Mouse (Mus musculus) heart, postnatal 0 days (tissue): ENCODE measurements around the gene Try4. TPM values are rescaled to one million over a fixed set of nuclear protein-coding genes. Genes with fewer than 3 reads are reported as not detected.
"Not testable (repeated sequence)": the region's sequence is repeated elsewhere in the genome, so short reads cannot be mapped to it uniquely, and the experiment has no call there.

Experiments
- ATAC-seq: fragments of 200-750 bp; cut with Nextera tagmentation; 2 replicates; pipeline ENCODE4 v1.8.0; 2017; ENCODE audit warnings: low read depth, moderate number of reproducible peaks, moderate library complexity; ENCODE audit not compliant: insufficient read depth
- DNase-seq: peaks from one replicate; pipeline ENCODE4 v3.0.0-alpha.2; 2016; ENCODE audit warnings: low spot score
- H3K27ac ChIP-seq: fragments of 300-500 bp; sonication (generic); 2 replicates; pipeline ENCODE4 v1.5.1; 2014; ENCODE audit warnings: low read depth, mild to moderate bottlenecking
- H3K27me3 ChIP-seq: fragments of 300-500 bp; sonication (generic); 2 replicates; pipeline ENCODE4 v1.6.1; 2014; ENCODE audit warnings: low read length, mixed read lengths; ENCODE audit not compliant: control insufficient read depth, insufficient read depth
- H3K36me3 ChIP-seq: fragments of 300-500 bp; sonication (generic); replicated peaks from 2 replicates; pipeline ENCODE4 v1.6.1; 2014; ENCODE audit warnings: low read length, mixed read lengths; ENCODE audit not compliant: control insufficient read depth, insufficient read depth
- H3K4me1 ChIP-seq: fragments of 300-500 bp; sonication (generic); 2 replicates; pipeline ENCODE4 v1.6.1; 2014; ENCODE audit warnings: antibody characterized with exemption; ENCODE audit not compliant: control insufficient read depth, insufficient read depth
- H3K4me2 ChIP-seq: fragments of 300-500 bp; sonication (generic); 2 replicates; pipeline ENCODE4 v1.6.1; 2014; ENCODE audit warnings: low read depth, mild to moderate bottlenecking, low read length, moderate library complexity
- H3K4me3 ChIP-seq: fragments of 300-500 bp; sonication (generic); 2 replicates; pipeline ENCODE4 v1.5.1; 2014; ENCODE audit warnings: low read depth, low read length
- H3K9ac ChIP-seq: fragments of 300-500 bp; sonication (generic); replicated peaks from 2 replicates; pipeline ENCODE4 v1.6.1; 2014; ENCODE audit warnings: low read depth, low read length, mixed read lengths
- H3K9me3 ChIP-seq: fragments of 300-500 bp; sonication (generic); replicated peaks from 2 replicates; pipeline ENCODE4 v1.6.1; 2016; ENCODE audit warnings: low read length; ENCODE audit not compliant: control insufficient read depth
- CTCF ChIP-seq: IDR thresholded peaks from 2 replicates; pipeline ENCODE4 v1.5.1; 2016; ENCODE audit warnings: antibody characterized with exemption, control low read depth, low read depth
- EP300 ChIP-seq: IDR thresholded peaks from 2 replicates; pipeline ENCODE4 v1.6.1; 2016; ENCODE audit warnings: antibody characterized with exemption, low read depth
- WGBS: fragments of 180-500 bp; shearing (Covaris S2); extraction: QIAGEN DNeasy Blood & Tissue Kit; methylation state at CpG from one replicate; pipeline ENCODE4 v1.1.7; 2014; 5-methylcytosine and 5-hydroxymethylcytosine counted together
- polyA plus RNA-seq: library from polyadenylated mRNA; unstranded; fragments of >200 nt; fragmentation: Nextera tagmentation; extraction: Ambion mirVana; gene quantifications from 2 replicates; pipeline ENCODE4 v1.2.1, GENCODE M21; 2015
- total RNA-seq: library from RNA; depleted of rRNA; stranded (reverse); fragments of >200 nt; gene quantifications from 2 replicates; pipeline ENCODE4 v1.2.3, GENCODE M21; 2014; ENCODE audit warnings: low replicate concordance; rRNA removed

The Try4 gene
- total and polyA plus RNA-seq, 2 experiments from 2014 or later, result not detected

DNA sequence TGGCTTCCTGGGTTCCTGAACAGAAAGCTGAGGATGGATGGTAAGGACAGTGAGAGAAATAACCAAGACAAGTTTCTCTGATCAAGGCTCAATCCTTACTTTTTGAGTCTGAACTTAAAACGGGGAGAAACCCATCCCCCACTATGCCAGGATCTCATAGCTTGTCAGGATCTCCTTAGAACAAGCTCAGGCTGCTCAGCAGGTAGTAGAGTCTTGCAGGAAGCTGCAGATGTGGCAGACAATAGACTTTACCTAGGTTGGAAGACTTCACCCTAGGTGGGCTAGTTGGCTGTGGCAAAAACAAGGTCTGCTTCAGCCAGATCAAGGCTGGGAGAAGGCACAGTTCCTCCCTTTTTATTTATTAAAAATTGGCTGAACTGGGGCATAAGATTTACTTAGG, 3.8 kb upstream of the Try4 start:
- WGBS, result 8% methylated on average over 1 of the region's 1 CpGs
- no peaks in the 10 kb centered on the region for H3K9me3 ChIP-seq
- no peak overlapping the region for H3K27ac ChIP-seq
- H3K4me1 ChIP-seq, result no peaks in the 10 kb centered on the region
- DNase-seq (no peak), ATAC-seq (no peak)
- H3K27me3 ChIP-seq, result no peaks in the 10 kb centered on the region
- no peaks in the 10 kb centered on the region for H3K36me3 ChIP-seq
- no peak for TF ChIP-seq CTCF
- no peak for TF ChIP-seq EP300
- H3K9ac ChIP-seq, result no peak overlapping the region
- no peak overlapping the region for H3K4me3 ChIP-seq
- H3K4me2 ChIP-seq, result no peak overlapping the region

DNA sequence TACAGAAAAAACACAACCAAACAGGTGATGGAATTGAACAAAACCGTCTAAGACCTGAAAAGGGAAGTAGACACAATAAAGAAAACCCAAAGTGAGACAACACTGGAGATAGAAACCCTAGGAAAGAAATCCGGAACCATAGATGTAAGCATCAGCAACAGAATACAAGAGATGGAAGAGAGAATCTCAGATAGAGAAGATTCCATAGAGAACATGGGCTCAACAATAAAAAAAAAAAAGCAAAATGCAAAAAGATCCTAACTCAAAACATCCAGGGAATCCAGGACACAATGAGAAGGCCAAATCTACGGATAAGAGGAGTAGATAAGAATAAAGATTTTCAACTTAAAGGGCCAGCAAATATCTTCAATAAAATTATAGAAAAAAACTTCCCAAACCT, 14.7 kb downstream of the Try4 start, which contains the start of gene Try5:
TSS of gene Try5 (minus strand) at position 101 of the 400 bp plus-strand sequence.
- not testable (repeated sequence) for ATAC-seq, H3K4me3 ChIP-seq, H3K9me3 ChIP-seq, H3K9ac ChIP-seq, H3K27ac ChIP-seq, H3K36me3 ChIP-seq, DNase-seq, H3K4me1 ChIP-seq, H3K4me2 ChIP-seq, H3K27me3 ChIP-seq
- 43% methylated on average over 3 of the region's 3 CpGs for WGBS

DNA sequence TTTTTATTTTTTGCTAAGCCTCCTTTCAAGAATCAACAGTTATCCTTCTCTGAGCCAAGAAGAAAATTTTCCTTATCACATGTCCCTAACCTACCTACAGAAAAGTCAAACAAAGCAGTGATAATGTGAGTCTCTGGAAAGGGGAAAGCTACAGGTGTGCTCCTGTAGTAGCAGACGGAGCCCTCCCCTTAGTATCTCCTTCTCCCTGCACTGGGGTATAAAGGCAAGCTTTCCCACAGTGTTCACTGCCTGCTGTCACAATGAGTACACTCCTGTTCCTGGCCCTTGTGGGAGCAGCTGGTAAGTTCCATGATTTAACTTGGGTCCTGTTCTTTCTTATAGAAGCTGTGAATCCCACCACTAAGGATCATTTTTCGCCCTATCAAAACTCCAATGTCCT, 51.9 kb downstream of the Try4 start, which contains the start of gene Try10:
TSS of gene Try10 (plus strand) at position 174 of the 400 bp plus-strand sequence.
- no peak within 1 kb of the TSS for H3K4me3 ChIP-seq
- H3K9ac ChIP-seq, result no peak within 1 kb of the TSS
- DNase-seq (no peak), ATAC-seq (no peak)
- no peaks in the 10 kb centered on the region for H3K27me3 ChIP-seq
- no peak within 1 kb of the TSS for H3K27ac ChIP-seq
- no peaks in the 10 kb centered on the region for H3K36me3 ChIP-seq
- H3K4me1 ChIP-seq, result no peaks in the 10 kb centered on the region
- WGBS, result 55% methylated on average over 2 of the region's 2 CpGs
- H3K4me2 ChIP-seq, result no peak within 1 kb of the TSS
- no peaks in the 10 kb centered on the region for H3K9me3 ChIP-seq
- TF ChIP-seq EP300, result no peak
- TF ChIP-seq CTCF, result no peak

Other genes starting within 250 kb of the Try4 start
- gene Try5, start 14.6 kb downstream of the Try4 start, total RNA-seq, result not detected in 2 replicates
- not detected in 2 replicates for gene Try5, start 14.6 kb downstream of the Try4 start, polyA plus RNA-seq
- gene Try10, start 51.8 kb downstream of the Try4 start, total RNA-seq, result not detected in 2 replicates
- gene Try10, start 51.8 kb downstream of the Try4 start, polyA plus RNA-seq, result not detected in 2 replicates
- gene Prss3, start 75.4 kb downstream of the Try4 start, total RNA-seq, result not detected in 2 replicates
- gene Prss3, start 75.4 kb downstream of the Try4 start, polyA plus RNA-seq, result not detected in 2 replicates
- gene Gm5771, start 90.1 kb downstream of the Try4 start, total RNA-seq, result not detected in 2 replicates
- gene Gm5771, start 90.1 kb downstream of the Try4 start, polyA plus RNA-seq, result not detected in 2 replicates
- not detected in 2 replicates for gene Gm10334, start 143.9 kb downstream of the Try4 start, total RNA-seq
- not detected in 2 replicates for gene Gm10334, start 143.9 kb downstream of the Try4 start, polyA plus RNA-seq
- gene Prss1, start 156.7 kb downstream of the Try4 start, total RNA-seq, result not detected in 2 replicates
- not detected in 2 replicates for gene Prss1, start 156.7 kb downstream of the Try4 start, polyA plus RNA-seq
- gene Prss2, start 219.5 kb downstream of the Try4 start, total RNA-seq, result not detected in 2 replicates
- not detected in 2 replicates for gene Prss2, start 219.5 kb downstream of the Try4 start, polyA plus RNA-seq